ENCODE assay signal across 12 mouse cellular contexts in genomic region chr7:112121866-112122500, GRCm38 (mm10). TPM values are rescaled to one million over a fixed set of nuclear protein-coding genes. Genes with fewer than 3 reads are reported as not detected.
DNase-seq lines count a peak whose midpoint lies in the region; ATAC-seq lines count a peak whose summit lies in the region.
"Had no signal": no experiment of that assay in that cellular context is flagged by ENCODE, and none has a peak within 500 bp of the region (broad histone marks: within the 10 kb centered on the region; RNA-seq: fewer than 3 reads in every experiment).

No protein-coding gene starts in this region.

- H3K36me3 ChIP-seq in forebrain, embryonic 15.5 days: no peaks in the 10 kb centered on the region
- H3K36me3 ChIP-seq: hindbrain, embryonic 15.5 days had no signal

- intact Hi-C loops in heart, postnatal 14 days (cut with DNase I): loop anchor here (5.0 kb wide), 1 partner anchor 50 kb away; no protein-coding TSS in a partner anchor

- no peaks in the 10 kb centered on the region for H3K27me3 ChIP-seq in forebrain, embryonic 15.5 days
- H3K27me3 ChIP-seq: hindbrain, embryonic 15.5 days had no signal

- no peak overlapping the region for H3K4me3 ChIP-seq in forebrain, embryonic 15.5 days
- H3K4me3 ChIP-seq: hindbrain, embryonic 15.5 days had no signal

- H3K9ac ChIP-seq in forebrain, embryonic 15.5 days (replicated peaks): no peak overlapping the region
- H3K9ac ChIP-seq: hindbrain, embryonic 15.5 days had no signal

- ATAC-seq in forebrain, embryonic 15.5 days (replicated peaks): 0 out of 2 replicates have a peak, but pooled peaks have one; percentile 33

- DNase-seq in heart, adult 11 months: peak; percentile 92
- DNase-seq in heart, postnatal 14 days: no peak
- peak; percentile 92 for DNase-seq in brain, adult 2 months (ENCODE audit: low read depth, low spot score)
- peak; percentile 94 for DNase-seq in cerebellum, adult 9-10 months
- DNase-seq in right cerebral cortex, adult 2 months (ENCODE audit: low spot score in 2 of 2): no peak
- no peak for DNase-seq in frontal cortex, postnatal 10 days (ENCODE audit: low spot score in 2 of 2)
- no peak for DNase-seq in frontal cortex, postnatal 14 days (ENCODE audit: low spot score in 2 of 2)
- DNase-seq: heart, adult 18-20 months; kidney, postnatal 14 days; thymus, postnatal 25 days had no signal

- H3K4me2 ChIP-seq in forebrain, embryonic 15.5 days (replicated peaks): no peak overlapping the region
- H3K4me2 ChIP-seq: hindbrain, embryonic 15.5 days had no signal

- peaks cover 5% of the 10 kb centered on the region; the same call in 1 of the 2 replicates for H3K4me1 ChIP-seq in forebrain, embryonic 15.5 days
- H3K4me1 ChIP-seq: hindbrain, embryonic 15.5 days had no signal

- no peak overlapping the region for H3K27ac ChIP-seq in forebrain, embryonic 15.5 days (replicated peaks)
- H3K27ac ChIP-seq: hindbrain, embryonic 15.5 days had no signal

- 82% methylated on average over 11 of the region's 11 CpGs for whole genome bisulfite sequencing in forebrain, embryonic 15.5 days

- H3K9me3 ChIP-seq in forebrain, embryonic 15.5 days: no peaks in the 10 kb centered on the region
- H3K9me3 ChIP-seq: hindbrain, embryonic 15.5 days had no signal

RNA-seq across cellular contexts. Expression of gene Dkk3, which starts 36.9 kb away (rescaled TPM):
- 10 to 100 TPM; 21.3 to 48.5 TPM for total RNA-seq in heart, postnatal 14 days (2021)
- 22.3 and 25.9 TPM in 2 replicates for polyA plus RNA-seq in forebrain, embryonic 15.5 days (2015; fragmentation: Nextera tagmentation; extraction: Ambion mirVana)

Comparison
In these comparisons a context has a peak if more than half of its experiments do, and no peak if none do; other contexts are left out.
1. DNase-seq: peak in heart, adult 11 months (single experiment), brain, adult 2 months (single experiment) and cerebellum, adult 9-10 months (single experiment); none in heart, postnatal 14 days (0 of 2), right cerebral cortex, adult 2 months (0 of 2), frontal cortex, postnatal 10 days (0 of 2) and frontal cortex, postnatal 14 days (0 of 2).